Mouse (Mus musculus) kidney, adult 8-10 months (tissue): ENCODE data around the gene Prrt2.

Experiments used
- DNase-seq, 2 experiments: peaks; one replicate each; pipeline ENCODE4 v3.0.0; 2022

Gene Prrt2

DNA sequence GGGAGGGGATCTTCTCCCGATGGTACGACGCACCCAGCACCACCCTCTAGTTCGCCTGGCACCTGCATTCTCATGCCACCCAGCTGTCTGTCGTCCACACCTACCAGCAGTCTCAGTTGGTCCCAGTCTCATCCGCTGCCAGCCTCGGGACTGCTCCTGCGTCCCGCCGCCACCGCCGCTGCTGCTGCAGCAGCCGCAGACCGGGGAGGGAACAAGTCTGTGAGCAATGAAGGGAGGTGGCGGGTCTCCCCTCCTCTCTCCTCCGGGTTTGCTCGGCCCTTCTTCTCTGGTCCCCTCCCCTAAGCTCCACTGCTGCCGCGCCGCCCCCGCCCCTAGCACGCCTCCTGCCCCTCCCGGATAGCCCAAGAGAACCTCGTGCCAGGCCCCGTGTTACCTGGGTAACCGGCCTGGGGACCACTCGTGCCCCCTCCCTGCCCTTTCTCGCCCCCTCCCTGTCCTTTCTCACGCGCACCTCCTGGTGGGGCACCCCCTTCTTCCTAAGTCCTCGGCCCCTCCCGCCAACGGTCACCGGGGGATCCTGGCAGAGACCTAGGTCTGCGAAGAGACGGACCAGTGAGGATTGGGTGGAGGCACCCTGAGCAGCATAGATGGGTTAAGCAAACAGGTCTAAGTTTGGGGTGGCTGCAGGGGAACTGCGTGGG lies at the start of gene Prrt2, which contains the start of gene Gm42742:
Gene Prrt2 (minus strand): TSS at position 311 of the 662 bp plus-strand sequence.
Gene Gm42742 (minus strand): TSS at position 197 of the 662 bp plus-strand sequence.
- no peak for DNase-seq

DNA sequence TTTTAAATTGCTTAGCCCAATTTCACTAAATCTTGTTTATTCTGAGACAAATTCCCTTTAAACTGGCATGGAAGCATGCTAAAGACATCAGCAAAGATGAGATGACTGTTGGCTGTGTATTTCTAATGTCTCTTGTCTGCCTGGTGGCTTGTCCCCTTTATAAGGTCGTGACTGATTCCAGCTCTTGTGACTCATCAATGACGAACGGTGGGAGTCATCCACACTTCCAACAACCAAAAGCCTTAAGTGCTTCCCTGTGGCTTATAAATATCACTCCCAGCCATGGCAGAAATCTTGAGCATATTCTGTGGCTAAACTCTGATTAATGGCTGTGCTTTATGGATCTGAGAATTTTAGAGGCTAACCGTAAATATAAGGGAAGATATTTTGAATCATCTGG lies 45.3 kb upstream of the Prrt2 start:
- no peak for DNase-seq

DNA sequence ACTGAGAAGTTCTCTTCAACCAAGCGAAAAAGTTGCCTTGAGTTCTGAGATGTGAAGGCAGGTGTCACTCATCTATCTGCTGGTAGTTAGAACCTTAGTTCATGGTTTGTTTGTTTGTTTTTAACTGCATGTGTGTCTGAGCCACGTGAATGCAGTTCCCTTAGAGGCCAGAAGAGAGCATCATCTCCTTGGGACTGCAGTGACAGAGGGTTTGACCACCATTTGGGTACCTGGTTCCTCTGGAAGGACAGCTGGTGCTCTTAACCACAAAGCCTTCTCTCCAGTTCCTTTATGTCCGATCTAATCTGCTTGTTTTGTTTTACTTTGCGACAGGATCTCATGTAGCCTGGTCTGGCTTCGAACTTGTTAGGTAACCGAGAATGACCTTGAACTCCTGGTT lies 44.5 kb upstream of the Prrt2 start:
- DNase-seq, result no peak

DNA sequence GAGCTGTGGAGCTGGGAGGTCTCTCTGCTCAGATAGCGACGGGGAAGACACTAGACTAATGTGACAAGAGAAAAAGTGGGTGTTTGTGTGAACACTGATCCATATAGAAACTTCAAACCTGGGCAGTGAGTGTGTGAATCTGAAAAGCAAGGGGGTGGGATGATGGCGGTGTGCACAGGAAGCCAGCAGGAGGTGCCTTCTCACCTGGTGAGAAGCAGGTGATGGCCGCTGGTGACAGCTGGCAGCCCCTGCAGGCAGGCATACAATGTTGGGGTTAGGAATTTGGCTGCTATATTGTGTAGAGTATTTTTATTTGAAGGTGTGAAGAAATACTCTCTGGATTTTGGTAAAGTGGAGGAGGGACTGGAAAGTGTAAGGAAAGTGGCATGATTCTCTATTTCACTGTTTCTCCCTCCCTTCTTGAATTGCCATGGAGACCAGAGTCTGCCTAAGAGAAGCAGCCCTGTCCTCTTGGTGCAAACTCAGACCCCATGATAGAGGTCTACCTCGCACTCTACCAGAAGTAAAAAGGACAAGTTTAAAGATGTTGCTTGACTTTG lies 34.1 kb upstream of the Prrt2 start:
- no peak for DNase-seq

DNA sequence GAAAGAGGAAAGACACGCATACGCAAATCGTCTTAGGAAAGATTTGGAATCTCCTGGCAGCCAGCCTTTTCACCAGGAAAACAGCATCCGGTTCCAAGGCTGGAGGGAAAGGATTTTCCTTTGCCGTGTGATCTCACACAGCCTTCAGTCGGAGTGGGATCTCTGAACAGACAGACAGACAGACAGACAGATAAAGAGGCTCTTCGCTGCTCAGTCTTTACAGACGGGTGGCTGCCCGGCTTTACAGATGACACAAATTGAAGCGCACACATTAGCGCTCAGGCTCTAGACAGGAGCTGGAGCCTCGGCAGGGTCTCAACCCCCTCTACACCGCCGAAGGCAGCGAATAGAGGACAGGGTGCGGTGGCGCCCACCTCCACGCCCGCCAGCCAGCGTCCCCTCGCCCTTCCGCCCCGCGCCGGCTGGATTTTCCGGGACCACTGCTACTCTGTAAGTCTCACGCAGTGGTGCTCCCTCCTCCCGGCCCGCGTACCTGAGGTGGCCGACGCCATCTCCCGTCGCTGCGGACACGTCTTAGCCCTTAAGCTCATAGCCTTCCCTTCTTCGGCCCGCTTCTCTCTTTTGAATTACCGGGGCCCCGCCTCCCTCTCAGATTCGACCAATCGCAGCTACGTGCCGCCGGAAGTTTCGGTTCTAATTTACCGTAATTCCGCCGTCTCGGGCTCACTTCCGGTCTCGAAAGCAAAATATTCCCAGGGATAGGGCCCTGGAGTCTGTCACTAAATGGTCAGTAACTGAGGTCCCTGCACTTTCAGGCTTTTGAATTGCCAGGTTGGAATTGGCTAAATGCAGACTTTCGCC lies 21.1 kb upstream of the Prrt2 start, which contains the start of gene Kif22:
Gene Kif22 (minus strand): TSS at position 621 of the 822 bp plus-strand sequence.
- peak; percentile 86 to 94 for DNase-seq

DNA sequence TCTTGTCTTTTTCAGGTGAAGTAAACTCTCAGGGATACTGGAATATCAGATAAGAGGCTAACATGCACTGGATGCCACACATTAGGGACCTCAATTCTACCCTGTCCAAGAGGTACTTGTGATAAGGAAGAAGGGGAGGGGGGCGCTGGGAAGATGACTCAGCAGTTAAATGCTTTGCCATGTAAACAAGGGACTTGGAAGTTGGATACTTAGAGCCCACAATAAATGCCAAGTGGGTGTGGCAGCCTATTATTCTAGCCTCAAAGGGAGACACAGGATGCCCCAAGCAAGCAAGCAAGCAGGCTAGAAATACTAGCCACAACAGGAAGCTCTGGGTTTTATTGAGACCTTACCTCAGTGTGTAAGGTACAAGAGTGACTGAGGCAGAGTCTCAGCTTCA lies 10.2 kb upstream of the Prrt2 start:
- no peak for DNase-seq

DNA sequence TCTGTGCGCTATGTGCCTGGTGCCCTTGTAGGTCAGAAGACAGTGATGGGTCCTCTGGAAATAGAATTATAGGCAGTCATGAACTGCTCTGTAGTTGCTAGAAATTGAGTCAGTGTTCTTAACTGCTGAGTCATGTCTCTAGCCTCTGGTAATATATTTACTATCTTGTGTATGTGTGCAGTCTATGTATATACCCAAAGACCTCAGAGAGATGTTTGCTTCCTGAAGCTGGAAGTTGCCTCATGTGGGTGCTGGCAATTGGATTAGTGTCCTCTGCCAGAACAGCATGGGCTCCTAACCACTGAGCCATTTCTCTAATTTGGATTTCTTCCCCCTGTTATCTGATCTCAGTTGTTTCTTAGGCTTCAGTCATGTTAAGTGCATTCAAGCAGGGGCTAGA lies 9.2 kb upstream of the Prrt2 start:
- DNase-seq, result no peak

DNA sequence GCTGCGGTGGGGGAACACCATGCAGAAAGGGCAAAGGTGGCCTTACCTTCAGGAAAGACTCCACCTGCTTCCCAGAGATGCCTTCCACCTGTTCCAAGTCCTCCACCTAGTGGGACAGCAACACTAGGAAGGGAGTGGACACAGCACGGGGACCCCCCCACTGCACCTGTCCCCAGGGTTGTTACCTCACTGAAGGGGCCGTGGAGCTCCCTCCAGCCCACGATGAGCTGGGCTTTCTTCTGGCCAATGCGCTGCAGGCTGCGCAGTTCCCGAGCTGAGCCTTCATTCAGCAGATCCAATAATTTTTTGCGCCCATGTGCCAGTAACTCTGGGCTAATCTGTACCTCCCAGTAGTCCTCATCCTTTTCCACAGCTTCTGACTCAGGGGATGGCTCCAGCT lies 6.9 kb upstream of the Prrt2 start:
- DNase-seq, result no peak

DNA sequence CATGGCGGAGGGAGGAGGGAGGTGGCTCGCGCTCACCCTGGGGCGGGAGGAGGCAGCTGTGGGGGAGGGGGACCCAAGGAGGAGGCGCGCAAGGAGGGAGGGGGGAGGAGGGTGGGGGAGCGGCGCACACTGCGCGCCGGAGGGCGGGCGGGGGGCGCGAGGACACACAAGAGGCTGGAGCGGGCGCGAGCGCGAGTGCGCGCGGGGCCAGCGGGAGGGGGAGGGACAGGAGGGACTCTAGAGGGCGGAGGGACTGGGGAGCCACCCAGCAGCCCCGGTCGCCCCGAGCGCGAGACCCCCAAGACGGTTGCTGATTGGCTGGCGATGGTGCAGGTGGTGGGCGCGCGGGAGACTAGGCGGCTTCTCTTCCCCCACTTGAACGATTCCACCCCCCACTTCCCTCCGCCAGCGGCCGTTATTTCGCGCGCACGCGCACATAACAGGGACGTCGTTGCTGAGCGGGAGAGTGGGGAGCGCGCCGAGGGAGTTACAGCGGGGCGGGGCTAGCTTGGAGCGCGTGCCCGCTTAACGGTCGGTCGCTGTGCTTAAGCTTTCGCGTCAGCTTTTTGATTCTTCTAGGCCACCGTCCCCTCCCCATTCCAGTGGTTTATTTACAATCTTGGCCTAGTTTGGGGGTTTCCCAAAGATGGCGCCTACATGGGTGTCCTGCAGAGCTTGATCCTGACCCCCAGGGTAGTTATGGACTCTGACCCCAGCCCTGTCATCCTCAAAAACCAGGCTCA lies 6.1 kb upstream of the Prrt2 start, which contains the start of gene Maz:
Gene Maz (minus strand): TSS at position 54 of the 743 bp plus-strand sequence.
- peak; percentile 99 to 100 for DNase-seq

DNA sequence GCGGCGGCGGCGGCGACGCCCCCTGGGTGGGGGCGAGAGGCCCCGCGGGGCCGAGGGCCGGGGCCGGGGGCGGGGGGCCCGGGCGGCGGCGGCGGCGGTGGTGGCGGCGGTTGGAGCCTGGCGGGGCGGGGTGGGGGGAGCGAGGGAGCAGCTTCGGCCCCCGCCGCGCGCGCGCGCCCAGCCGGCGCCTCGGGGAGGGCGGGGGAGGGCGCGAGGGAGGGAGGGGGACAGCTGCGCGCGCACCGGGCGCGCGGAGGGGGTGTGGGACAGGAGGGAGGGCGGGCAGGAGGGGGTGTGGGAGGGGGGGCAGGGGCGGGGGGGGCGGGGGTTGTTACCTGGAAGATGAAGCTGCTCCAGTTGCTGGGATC lies 5.6 kb upstream of the Prrt2 start:
- no peak for DNase-seq

DNA sequence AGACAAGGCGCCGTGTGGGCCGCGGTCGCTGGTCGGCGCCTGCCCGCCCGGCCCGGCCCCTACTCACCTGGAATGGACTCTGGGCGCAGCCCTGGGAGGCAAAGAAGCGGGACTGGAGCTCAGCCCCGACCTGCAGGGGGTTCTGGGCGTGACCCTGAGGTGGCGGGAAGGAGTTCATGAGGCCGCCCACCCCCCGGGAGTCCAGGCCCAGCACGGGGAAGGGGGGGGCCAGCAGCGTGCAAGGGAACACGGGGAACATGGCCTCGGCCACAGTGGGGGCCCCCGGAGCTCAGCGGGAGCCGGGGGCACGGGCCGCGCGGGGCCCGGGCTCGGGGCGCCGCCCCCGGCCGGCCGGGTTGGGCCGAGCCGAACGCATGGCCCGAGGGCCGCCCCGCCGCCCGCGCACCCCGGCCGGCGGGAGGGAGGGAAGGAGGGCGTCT lies 5.2 kb upstream of the Prrt2 start:
- DNase-seq, result peak; percentile 74 to 78

DNA sequence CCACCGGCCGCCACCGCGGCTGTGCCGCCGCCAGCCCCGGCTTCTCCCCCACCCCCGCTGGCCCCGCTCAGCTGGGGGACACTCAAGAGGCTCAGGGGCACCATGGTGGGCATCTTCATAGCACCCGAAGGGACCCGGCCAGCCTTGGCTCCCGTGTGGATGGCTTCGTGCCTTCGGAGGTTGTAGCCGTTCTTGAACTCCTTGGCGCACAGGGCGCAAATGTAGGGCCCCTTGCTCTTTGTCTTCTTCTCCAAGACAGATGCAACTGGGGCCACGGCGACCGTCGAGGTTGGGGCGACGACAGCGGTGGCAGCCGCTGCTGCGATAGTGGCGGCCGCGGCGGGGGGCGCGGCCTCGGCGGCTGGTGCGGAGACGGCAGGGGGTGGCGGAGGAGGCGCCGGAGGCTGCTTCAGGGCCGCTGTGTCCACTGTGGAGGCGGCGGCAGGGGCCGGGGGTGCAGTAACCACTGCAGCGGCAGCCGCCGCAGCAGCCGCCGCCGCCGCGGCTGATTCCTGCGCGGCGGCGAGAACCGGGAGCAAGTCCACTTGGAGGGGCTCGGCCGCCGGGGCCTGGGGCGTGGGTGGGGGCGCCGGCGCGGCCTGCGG lies 4.6 kb upstream of the Prrt2 start:
- DNase-seq, result no peak

DNA sequence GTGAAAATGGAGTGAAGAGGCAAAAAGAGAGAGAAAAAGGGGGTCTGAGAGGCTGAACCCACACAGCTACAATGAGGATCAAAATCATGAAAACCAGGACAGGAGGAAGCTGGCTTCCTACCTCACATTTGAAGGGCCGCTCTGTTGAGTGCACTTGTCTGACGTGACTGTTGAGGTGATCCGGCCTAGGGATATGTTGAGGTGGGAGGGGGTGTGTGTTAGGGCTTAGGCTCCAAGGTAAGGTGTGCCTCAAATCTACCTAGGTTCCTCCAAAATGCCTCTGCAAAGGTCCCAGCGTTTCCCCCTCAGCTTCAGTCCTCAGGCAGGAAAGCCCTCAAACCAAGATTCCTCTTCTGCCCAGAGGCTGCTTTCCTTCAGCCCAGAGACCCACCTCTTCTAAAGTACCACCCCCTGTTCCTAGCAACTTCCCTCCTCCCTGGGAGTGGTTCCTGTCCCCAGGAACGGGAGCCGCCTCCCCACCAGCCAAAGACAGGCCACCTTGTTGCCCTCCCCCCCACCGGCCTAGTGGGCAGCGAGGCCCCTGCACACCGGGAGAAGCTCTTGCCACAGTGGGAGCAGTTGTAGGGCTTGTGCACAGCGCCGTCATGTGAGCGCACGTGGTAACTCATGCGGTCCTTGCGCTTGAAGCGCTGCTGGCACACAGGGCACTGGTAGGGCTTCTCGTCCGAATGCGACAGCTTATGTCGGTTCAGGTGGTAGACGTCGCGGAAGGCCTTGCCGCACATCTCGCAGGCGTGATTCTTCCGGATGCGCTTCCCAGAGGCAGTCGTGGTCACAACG lies 3.9 kb upstream of the Prrt2 start:
- peak; percentile 85 to 87 for DNase-seq

DNA sequence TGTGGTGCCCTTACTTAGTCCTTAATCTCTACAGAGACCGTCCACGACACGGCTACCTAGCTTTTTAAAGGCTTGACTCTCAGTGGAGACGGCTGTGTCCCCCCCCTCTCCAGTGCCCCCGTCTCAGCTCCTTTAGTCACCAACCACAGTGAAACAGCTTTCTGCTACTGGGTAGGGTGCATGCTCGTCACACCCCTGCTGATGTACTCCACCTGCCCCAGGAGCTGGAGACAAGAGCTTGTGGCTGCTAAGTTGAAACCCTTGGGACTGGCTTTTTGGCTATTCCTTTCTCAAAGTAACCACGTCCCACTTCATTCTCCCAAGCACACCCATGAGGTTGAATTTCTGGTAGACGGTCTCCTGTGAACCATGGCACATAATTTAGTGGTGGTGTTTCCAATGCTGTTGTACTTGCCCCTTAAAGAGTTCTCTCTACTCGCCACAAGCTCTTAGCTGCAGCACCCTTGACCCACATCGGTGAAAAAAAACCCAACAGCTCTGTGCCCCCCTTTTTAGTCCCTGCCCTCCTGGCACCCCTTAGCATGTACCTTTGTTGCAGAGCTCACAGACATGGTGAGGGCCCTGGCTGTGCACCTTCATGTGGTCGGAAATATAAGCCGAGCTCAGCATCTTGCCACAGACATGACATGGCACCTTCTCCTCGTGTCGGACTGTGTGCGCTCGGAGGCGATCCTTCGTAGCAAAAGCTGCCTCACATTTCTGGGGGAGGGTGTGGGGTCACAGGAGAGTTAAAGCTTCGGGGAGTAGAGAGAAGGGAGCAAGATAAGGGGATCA lies 3.1 kb upstream of the Prrt2 start:
- no peak for DNase-seq

DNA sequence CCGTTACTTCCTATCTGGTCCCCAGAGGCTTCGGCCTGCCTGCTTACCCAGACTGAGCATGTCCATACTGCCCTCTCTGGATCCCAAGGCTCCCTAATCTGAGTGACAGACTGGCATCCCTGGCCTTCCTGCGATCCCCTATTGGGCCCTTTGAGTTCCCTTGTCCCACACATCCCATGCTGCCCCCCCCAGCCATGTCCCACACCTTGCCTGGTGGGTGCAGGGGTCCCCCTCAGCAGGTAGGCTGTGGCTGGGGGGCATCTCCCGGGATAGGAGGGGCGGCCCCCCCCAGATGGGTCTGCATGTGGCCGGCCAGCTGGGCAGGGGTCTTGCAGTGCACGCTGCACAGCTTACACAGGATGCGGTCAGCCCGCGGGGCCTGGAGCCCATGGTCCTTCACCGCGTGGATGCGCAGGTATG lies 2.3 kb upstream of the Prrt2 start:
- no peak for DNase-seq

DNA sequence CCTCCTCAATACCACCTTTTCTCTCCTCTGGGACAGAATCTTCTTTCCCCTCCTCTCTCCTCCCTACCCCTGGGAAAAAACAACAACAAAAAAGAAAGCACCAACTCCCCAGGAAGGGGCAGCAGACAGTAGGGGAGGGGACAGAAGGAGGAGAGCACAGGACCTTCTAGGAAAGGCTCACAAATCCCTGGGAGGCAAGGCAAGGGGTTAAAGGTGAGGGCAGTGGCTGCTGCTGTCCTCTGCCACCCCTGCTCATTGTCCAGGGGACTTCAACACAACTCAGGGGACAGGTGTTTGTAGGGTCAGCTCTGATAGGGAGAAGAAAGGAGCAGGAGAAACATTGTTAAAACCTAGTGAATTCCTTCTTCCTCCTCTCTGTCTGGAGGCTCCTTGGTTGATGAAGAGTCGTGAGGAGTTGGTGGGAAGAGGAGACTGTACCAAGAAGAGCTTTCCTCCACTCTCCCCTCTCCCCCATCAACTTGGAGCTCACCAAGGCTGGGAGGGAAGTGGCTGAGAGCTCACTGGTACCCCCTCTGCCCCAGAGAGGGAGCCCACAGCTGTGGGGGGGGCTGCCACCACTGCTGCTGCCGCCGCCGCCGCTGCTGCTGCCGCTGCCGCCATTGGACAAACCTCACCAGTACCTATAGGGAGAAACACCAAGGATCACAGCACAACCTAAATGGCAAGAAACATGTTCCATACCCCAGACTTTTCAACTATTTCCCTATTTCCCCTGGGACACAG lies 1.7 kb upstream of the Prrt2 start:
- DNase-seq, result no peak

DNA sequence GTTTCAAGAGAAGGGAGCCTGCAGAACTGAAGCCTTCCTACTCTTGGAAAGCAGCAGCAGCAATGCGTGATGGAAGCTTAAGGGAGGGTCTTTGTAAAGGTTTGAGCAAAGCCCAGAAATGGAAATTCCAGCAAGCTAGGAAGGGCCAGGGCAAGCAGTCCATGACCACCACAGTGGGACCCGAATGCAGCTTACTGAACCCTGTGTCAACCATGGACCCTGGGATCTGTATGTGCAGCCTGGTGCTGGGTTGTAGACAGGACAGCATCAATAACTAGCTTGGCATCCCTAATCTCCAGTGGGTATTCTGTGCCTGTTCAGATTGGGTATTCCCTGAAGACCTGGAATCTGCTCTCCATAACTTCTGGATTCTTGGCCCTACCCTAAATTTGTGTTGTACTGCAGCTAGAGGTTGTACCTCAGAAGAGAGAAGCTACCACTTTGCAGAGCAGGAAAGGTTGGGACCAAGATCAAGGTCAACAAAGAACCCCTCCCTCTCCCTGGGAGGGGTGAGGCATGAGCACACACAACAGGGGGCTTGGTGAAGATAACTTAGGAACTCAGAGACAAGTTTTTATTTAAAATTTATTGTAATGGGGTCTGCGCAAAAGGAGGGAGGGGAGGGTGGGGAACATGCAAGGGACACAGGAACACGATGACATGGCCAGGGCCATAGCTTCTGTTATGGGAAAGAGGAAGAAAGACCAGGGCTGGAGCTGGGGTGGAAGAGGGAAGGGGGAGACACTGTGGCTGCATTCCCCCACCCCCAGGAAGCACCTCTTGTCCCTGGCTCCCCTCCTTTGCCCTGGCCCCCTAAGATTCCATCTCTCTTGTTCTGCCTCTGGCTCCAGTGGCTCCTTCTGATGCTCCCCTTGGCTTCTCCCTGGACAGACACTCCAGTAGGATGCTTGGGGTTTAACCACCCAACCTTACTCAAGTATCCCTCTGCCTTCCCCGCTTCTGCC lies 834 bp upstream of the Prrt2 start:
- no peak for DNase-seq

DNA sequence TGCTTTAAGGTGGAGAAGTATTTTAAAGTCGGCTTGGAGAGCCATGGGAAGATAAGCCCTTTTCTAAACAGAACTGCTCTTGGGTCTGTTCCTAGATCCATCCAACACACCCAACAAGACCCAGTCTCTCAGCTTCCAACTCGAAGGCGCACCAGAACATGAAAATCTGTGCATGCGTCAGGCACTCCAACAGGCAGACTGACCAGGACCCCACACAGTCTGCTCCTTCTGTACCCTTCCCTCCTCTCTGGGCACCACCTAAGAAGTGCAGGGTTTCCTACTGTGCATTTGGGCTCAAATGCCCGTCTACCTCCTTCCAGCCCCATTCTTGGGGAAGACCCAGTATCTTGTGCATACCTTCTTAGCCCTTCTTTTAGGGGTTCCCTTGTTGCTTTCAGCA lies 520 bp downstream of the Prrt2 start:
- no peak for DNase-seq

DNA sequence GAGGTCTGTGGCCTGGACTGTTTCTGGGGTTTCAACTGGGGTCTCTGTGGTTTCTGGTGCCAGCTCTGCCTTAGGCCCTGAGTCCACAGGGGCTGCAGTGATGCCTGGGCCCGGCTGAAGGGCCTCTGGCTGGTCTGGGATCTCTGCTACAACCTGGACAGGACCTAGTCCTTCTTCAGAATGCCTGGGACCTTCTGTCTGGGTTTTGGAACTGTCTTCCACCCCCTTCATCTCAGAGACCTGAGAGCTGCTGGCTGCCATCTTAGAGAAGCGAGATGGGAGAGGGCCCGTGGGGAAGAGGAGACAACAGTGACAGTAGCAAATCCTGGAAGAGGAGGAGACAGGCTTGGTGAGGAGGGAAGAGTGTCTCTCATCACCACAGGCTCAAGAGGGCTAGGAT lies 980 bp downstream of the Prrt2 start:
- no peak for DNase-seq
